Mouse (Mus musculus): ENCODE results near the gene Akap5. TPM values are rescaled to one million over a fixed set of nuclear protein-coding genes. Genes with fewer than 3 reads are reported as not detected.

Akap5 gene
- polyA plus RNA-seq, 1 experiment from 2014 or later: 5.9 TPM

- no peaks in the 10 kb centered on the region for H3K27me3 ChIP-seq
- no peak overlapping the region for H3K9ac ChIP-seq
- no peaks in the 10 kb centered on the region for H3K4me1 ChIP-seq
- no peak for ATAC-seq (ENCODE audit: low FRiP score)
- H3K4me2 ChIP-seq: no peak overlapping the region
- H3K4me3 ChIP-seq (replicated peaks): no peak overlapping the region
- no peak overlapping the region for H3K27ac ChIP-seq
- H3K36me3 ChIP-seq (replicated peaks): peaks cover 2% of the 10 kb centered on the region; the same call in 1 of the 2 replicates
- H3K9me3 ChIP-seq: no peaks in the 10 kb centered on the region
- 69% methylated on average over 9 of the region's 9 CpGs for WGBS
Measured at GRCm38 (mm10) chr12:76361405-76362302, 37.0 kb downstream of the Akap5 start.

DNA sequence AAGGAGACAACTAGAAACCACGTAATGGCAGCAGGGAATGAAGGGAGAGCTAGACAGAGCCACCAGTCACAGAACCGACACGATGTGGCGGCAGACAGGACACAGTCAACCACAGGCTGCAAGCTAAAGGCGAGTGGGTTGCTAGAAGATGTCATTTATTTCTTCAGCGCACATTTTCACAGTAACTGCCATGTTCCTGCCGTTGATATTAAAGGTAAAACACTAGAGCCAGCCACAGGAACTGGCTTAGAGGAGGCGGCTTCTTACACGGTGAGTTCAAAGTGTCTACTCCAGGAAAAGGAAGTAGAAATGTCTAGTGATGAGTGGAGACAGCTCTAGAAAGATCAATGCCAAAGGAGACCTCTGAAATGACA, 37.6 kb downstream of the Akap5 start:
- WGBS: 85% methylated on average over 9 of the region's 9 CpGs
- Histone ChIP-seq H3K4me2 (no peak overlapping the region), H3K4me1 (peaks cover 6% of the 10 kb centered on the region)

DNA sequence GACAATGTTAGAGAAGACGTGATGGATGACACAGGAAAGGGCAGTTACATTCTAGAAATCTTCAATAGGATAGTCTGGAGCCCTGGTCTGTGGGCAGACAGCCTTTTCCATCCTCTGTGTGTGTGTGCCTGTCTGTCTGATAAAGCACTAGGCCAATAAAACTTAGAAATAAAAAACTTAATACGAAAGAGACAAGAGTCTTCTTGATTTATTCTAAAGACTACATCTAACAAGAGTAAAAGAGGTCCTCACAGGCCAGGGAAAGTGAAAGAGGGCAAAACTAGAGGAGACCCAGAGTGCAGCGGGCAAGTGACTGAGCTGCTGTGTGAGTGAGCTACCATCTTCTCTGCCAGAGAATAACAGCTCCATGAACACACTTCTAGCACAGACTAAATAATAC, 41.6 kb downstream of the Akap5 start:
- ATAC-seq (ENCODE audit: low FRiP score): no peak
- Histone ChIP-seq H3K4me3 (replicated peaks) (no peak overlapping the region), H3K4me2 (no peak overlapping the region), H3K36me3 (replicated peaks) (0 out of 2 replicates have a peak, but pooled peaks cover 2% of the 10 kb centered on the region), H3K9ac (no peak overlapping the region), H3K4me1 (peaks cover 21% of the 10 kb centered on the region), H3K27me3 (no peaks in the 10 kb centered on the region), H3K27ac (no peak overlapping the region), H3K9me3 (no peaks in the 10 kb centered on the region)
- WGBS: 89% methylated on average over 3 of the region's 3 CpGs

More for the DNA sequence above, 37.6 kb downstream of the Akap5 start:
- Histone ChIP-seq H3K27me3 (no peaks in the 10 kb centered on the region), H3K9ac (no peak overlapping the region), H3K4me3 (replicated peaks) (no peak overlapping the region), H3K9me3 (no peaks in the 10 kb centered on the region), H3K36me3 (replicated peaks) (peaks cover 2% of the 10 kb centered on the region; the same call in 1 of the 2 replicates), H3K27ac (no peak overlapping the region)
- ATAC-seq (ENCODE audit: low FRiP score): no peak

GRCm38 (mm10) chr12:76367096-76367995, 42.7 kb downstream of the Akap5 start:
- peaks cover 31% of the 10 kb centered on the region for H3K4me1 ChIP-seq
- H3K27me3 ChIP-seq: no peaks in the 10 kb centered on the region
- no peaks in the 10 kb centered on the region for H3K9me3 ChIP-seq
- H3K4me3 ChIP-seq (replicated peaks): peak overlapping the region; percentile 72
- peak overlapping the region; percentile 96; the same call in 1 of the 2 replicates for H3K9ac ChIP-seq
- H3K27ac ChIP-seq: no peak overlapping the region
- 0 out of 2 replicates have a peak, but pooled peaks cover 2% of the 10 kb centered on the region for H3K36me3 ChIP-seq (replicated peaks)
- ATAC-seq (ENCODE audit: low FRiP score): no peak
- H3K4me2 ChIP-seq: peak overlapping the region; percentile 84
- WGBS: 33% methylated on average over 14 of the region's 14 CpGs

DNA sequence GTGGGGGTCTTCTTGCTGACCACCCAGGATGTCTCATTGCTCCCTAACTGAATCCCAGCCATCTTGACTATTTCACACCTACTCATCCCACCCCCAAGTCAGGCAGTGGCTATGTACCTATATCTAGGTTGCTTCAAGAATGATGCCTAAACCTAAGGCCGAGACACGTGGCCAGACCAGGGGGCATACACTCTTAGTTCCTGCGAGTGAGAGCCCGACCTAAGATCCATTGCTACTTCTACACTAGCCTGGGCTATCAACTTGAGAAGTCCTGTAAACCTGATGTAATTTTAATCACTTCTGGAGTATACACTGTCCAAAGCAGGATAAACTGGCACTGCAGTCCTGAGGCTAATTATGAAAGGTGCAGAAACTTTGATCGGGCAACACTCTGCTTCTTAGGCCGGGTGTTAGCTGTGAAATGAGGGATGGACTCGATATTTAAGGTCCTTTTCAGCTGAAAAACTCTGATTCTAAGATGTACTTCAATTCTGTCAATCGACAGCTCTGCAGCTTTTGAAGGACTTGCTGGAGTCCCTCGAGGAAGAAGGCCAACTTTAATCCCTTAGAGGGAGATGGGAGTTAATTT, 43.6 kb downstream of the Akap5 start:
- H3K27ac ChIP-seq: peak overlapping the region; percentile 99
- H3K4me2 ChIP-seq: peak overlapping the region; percentile 84
- H3K9ac ChIP-seq: peak overlapping the region; percentile 96
- H3K4me1 ChIP-seq: peaks cover 38% of the 10 kb centered on the region
- H3K36me3 ChIP-seq (replicated peaks): 0 out of 2 replicates have a peak, but pooled peaks cover 2% of the 10 kb centered on the region
- ATAC-seq (ENCODE audit: low FRiP score): no peak
- 7% methylated on average over 9 of the region's 9 CpGs for WGBS
- no peaks in the 10 kb centered on the region for H3K27me3 ChIP-seq
- peak overlapping the region; percentile 72 for H3K4me3 ChIP-seq (replicated peaks)
- no peaks in the 10 kb centered on the region for H3K9me3 ChIP-seq

DNA sequence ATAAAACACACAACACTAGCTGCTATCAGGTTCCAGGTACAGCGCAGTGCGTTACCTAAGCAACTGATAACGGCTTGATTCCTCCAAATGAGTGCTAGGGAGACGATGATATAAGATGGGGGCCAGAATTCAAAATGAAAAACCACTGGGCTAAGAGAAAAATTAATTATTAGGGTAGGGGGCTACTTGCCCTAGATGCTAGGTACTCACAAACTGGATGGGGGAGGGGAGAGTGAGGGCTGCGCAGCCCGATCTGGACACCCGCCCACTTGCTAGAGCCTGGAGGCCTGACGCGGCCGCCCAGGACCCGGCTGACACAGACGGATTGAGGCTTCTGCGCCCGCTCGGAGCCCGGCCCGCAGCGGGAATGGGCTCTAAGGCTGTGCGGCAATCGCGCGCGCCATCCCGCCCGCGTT, 44.1 kb downstream of the Akap5 start:
- ATAC-seq (ENCODE audit: low FRiP score): peak; percentile 58

GRCm38 (mm10) chr12:76369206-76369977, 44.7 kb downstream of the Akap5 start, which contains the start of gene Zbtb25:
Gene Zbtb25, minus strand, starts transcription at chr12:76369602.
- H3K4me3 ChIP-seq (replicated peaks): peak within 1 kb of the TSS; percentile 72
- under 1% methylated on average over 67 of the region's 96 CpGs for WGBS
- peak within 1 kb of the TSS; percentile 96 for H3K9ac ChIP-seq
- H3K4me2 ChIP-seq: peak within 1 kb of the TSS; percentile 84
- H3K36me3 ChIP-seq (replicated peaks): no peaks in the 10 kb centered on the region
- peak; percentile 85 for ATAC-seq (ENCODE audit: low FRiP score)
- no peaks in the 10 kb centered on the region for H3K9me3 ChIP-seq
- H3K27ac ChIP-seq: peak within 1 kb of the TSS; percentile 99
- H3K4me1 ChIP-seq: peaks cover 38% of the 10 kb centered on the region
- no peaks in the 10 kb centered on the region for H3K27me3 ChIP-seq

More for the DNA sequence above, 44.1 kb downstream of the Akap5 start:
- Histone ChIP-seq H3K4me1 (peaks cover 38% of the 10 kb centered on the region), H3K9me3 (no peaks in the 10 kb centered on the region), H3K4me2 (peak overlapping the region; percentile 84), H3K36me3 (replicated peaks) (0 out of 2 replicates have a peak, but pooled peaks cover 2% of the 10 kb centered on the region), H3K27ac (peak overlapping the region; percentile 99), H3K4me3 (replicated peaks) (peak overlapping the region; percentile 72), H3K9ac (peak overlapping the region; percentile 96), H3K27me3 (no peaks in the 10 kb centered on the region)
- under 1% methylated on average over 22 of the region's 26 CpGs for WGBS

GRCm38 (mm10) chr12:76369978-76370830, 45.5 kb downstream of the Akap5 start, which contains the start of gene Zbtb1:
Gene Zbtb1, plus strand, starts transcription at chr12:76370266.
- H3K9me3 ChIP-seq: no peaks in the 10 kb centered on the region
- no peaks in the 10 kb centered on the region for H3K36me3 ChIP-seq (replicated peaks)
- peak within 1 kb of the TSS; percentile 72 for H3K4me3 ChIP-seq (replicated peaks)
- H3K27me3 ChIP-seq: no peaks in the 10 kb centered on the region
- ATAC-seq (ENCODE audit: low FRiP score): peak; percentile 73
- peak within 1 kb of the TSS; percentile 84 for H3K4me2 ChIP-seq
- H3K4me1 ChIP-seq: peaks cover 38% of the 10 kb centered on the region
- peak within 1 kb of the TSS; percentile 96 for H3K9ac ChIP-seq
- WGBS: under 1% methylated on average over 82 of the region's 99 CpGs
- peak within 1 kb of the TSS; percentile 99 for H3K27ac ChIP-seq

DNA sequence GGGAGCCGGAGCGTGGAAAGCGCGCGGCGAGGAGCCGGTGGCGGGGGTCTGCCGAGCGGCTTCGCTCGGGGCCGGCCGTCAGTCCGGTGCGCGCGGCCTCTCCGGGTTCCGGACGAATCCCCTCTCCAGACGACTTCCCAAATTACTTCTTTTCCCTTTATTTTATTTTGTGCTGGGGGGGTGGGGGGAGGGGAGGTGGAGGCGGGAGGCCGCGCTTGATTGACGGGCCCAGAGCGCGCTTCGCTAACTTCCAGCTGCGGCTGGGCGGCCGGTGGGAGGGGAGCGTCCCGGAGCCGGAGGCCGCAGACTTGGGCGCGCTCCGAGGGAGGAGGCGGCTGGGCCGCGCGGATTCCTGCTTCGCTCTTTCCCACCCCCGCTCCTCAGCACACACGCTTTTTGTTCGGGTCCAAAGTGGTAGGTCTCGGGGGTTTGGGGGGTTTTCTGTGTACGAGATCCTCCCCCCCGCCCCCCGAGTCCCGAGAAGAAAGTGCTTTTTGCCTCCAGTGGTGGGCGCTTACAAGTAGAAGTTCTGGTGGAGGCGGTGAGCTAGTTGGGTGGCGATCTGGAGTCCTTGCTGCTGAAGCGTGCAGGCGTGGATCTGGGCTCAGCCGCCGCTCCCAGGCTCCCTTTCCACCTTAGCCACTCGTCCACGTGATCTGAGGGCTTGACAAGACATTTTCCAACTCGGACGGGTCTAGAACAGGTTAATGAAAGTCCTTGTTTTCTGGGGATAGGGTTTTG, 46.3 kb downstream of the Akap5 start:
- Histone ChIP-seq H3K9me3 (no peaks in the 10 kb centered on the region), H3K4me3 (replicated peaks) (peak overlapping the region; percentile 72), H3K4me1 (peaks cover 38% of the 10 kb centered on the region), H3K9ac (peak overlapping the region; percentile 96), H3K27me3 (no peaks in the 10 kb centered on the region), H3K4me2 (peak overlapping the region; percentile 84), H3K36me3 (replicated peaks) (no peaks in the 10 kb centered on the region), H3K27ac (peak overlapping the region; percentile 99)
- ATAC-seq (ENCODE audit: low FRiP score): peak; percentile 54
- WGBS: under 1% methylated on average over 57 of the region's 63 CpGs

- no peaks in the 10 kb centered on the region for H3K27me3 ChIP-seq
- H3K27ac ChIP-seq: no peak overlapping the region
- H3K9me3 ChIP-seq: no peaks in the 10 kb centered on the region
- peak overlapping the region; percentile 84 for H3K4me2 ChIP-seq
- ATAC-seq (ENCODE audit: low FRiP score): no peak
- peak overlapping the region; percentile 72 for H3K4me3 ChIP-seq (replicated peaks)
- no peaks in the 10 kb centered on the region for H3K36me3 ChIP-seq (replicated peaks)
- peak overlapping the region; percentile 96 for H3K9ac ChIP-seq
- 40% methylated on average over 7 of the region's 7 CpGs for WGBS
- H3K4me1 ChIP-seq: peaks cover 35% of the 10 kb centered on the region
Measured at GRCm38 (mm10) chr12:76372046-76372445, 47.4 kb downstream of the Akap5 start.

Measured in forebrain, embryonic 12.5 days (tissue).